Mouse (Mus musculus) liver, embryonic 15.5 days (tissue): ENCODE data around the gene Bhlhe23. TPM values are rescaled to one million over a fixed set of nuclear protein-coding genes. Genes with fewer than 3 reads are reported as not detected.

Experiments used
- ATAC-seq: fragments of 200-750 bp; cut with Nextera tagmentation; 2 replicates; pipeline ENCODE4 v1.8.0; 2017; ENCODE audit warnings: moderate number of reproducible peaks, mild to moderate bottlenecking, moderate library complexity; ENCODE audit not compliant: insufficient read depth
- H3K27ac ChIP-seq: fragments of 300-500 bp; sonication (generic); replicated peaks from 2 replicates; pipeline ENCODE4 v1.5.1; 2015; ENCODE audit warnings: mild to moderate bottlenecking, inconsistent platforms
- H3K27me3 ChIP-seq: fragments of 300-500 bp; sonication (generic); 2 replicates; pipeline ENCODE4 v1.6.1; 2015; ENCODE audit warnings: mild to moderate bottlenecking, inconsistent platforms
- H3K36me3 ChIP-seq: fragments of 300-500 bp; sonication (generic); replicated peaks from 2 replicates; pipeline ENCODE4 v1.6.1; 2015; ENCODE audit warnings: moderate library complexity, mild to moderate bottlenecking, inconsistent platforms
- H3K4me1 ChIP-seq: fragments of 300-500 bp; sonication (generic); replicated peaks from 2 replicates; pipeline ENCODE4 v1.6.1; 2015; ENCODE audit warnings: inconsistent platforms
- H3K4me2 ChIP-seq: fragments of 300-500 bp; sonication (generic); 2 replicates; pipeline ENCODE4 v1.6.1; 2015; ENCODE audit warnings: moderate library complexity, mild to moderate bottlenecking, inconsistent platforms
- H3K4me3 ChIP-seq: fragments of 300-500 bp; sonication (generic); replicated peaks from 2 replicates; pipeline ENCODE4 v1.5.1; 2015; ENCODE audit warnings: mild to moderate bottlenecking, inconsistent platforms
- H3K9ac ChIP-seq: fragments of 300-500 bp; sonication (generic); 2 replicates; pipeline ENCODE4 v1.6.1; 2015; ENCODE audit warnings: moderate library complexity, mild to moderate bottlenecking, inconsistent platforms
- H3K9me3 ChIP-seq: fragments of 300-500 bp; sonication (generic); replicated peaks from 2 replicates; pipeline ENCODE4 v1.6.1; 2016; ENCODE audit warnings: inconsistent platforms
- WGBS: fragments of 180-500 bp; shearing (Covaris S2); methylation state at CpG from one replicate; pipeline ENCODE4 v1.1.7; 2015; ENCODE audit warnings: mixed read lengths; ENCODE audit not compliant: insufficient replicate concordance; 5-methylcytosine and 5-hydroxymethylcytosine counted together
- polyA plus RNA-seq: library from polyadenylated mRNA; unstranded; fragments of >200 nt; fragmentation: Nextera tagmentation; extraction: Ambion mirVana; gene quantifications from 2 replicates; pipeline ENCODE4 v1.2.1, GENCODE M21; 2015

The Bhlhe23 gene
- polyA plus RNA-seq, 1 experiment from 2014 or later = not detected

DNA sequence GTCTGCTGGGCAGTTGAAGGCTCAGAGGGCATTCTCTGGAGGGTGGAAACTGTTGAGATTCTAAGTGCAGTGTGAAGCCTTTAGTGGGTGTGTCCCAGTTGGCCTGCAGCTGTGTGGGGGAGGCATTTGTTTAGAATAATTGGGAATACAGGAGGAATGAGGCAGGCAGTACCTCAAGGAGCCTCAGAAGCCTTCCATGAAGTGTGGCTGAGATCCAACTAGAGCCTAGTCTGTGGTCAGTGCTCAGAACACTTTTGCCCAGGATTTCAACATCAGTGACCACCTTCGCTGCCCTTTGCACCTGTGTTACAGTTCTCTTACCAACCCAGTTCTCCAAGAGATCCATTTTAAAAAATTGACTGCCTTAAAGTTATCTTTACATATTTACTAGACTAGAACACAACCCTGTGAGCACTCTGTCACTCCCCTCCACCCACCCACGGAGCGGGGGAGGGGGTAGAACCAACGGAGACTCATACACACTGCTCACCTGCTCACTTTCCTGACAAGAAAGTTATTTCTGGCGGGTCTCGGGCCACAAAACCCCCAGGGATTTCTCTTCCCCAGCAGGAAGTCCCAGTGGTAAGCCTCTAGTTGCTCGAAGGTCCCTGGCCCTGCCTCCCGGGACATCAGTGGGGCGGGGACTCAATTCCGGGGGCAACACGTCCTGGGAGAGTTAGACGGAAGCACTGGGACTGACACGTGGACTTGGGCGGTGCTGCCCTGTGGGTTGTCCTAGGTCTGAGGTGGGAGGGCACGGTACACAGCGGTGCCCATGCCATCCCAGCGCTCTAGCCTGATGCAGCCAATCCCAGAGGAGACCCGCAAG lies 51.9 kb downstream of the Bhlhe23 start, which contains the start of gene Slc17a9:
TSS of gene Slc17a9 (plus strand) at position 679 of the 829 bp plus-strand sequence.
- H3K27ac ChIP-seq = peak within 1 kb of the TSS; percentile 68
- peak within 1 kb of the TSS; percentile 50 for H3K4me3 ChIP-seq
- H3K9ac ChIP-seq = peak within 1 kb of the TSS; percentile 48; the same call in 1 of the 2 replicates
- peak within 1 kb of the TSS; percentile 65 for H3K4me2 ChIP-seq
- H3K36me3 ChIP-seq = peaks cover 48% of the 10 kb centered on the region
- no peaks in the 10 kb centered on the region for H3K27me3 ChIP-seq
- H3K4me1 ChIP-seq = peaks cover 56% of the 10 kb centered on the region
- WGBS = 6% methylated on average over 18 of the region's 18 CpGs
- H3K9me3 ChIP-seq = no peaks in the 10 kb centered on the region
- ATAC-seq = peak; percentile 77

Other genes with a start within 250 kb of the Bhlhe23 start
- 8.7 and 8.8 TPM in 2 replicates for gene Mrgbp, start 195.6 kb downstream of the Bhlhe23 start, polyA plus RNA-seq
- 25.1 and 27.4 TPM in 2 replicates for gene Ogfr, start 187.7 kb downstream of the Bhlhe23 start, polyA plus RNA-seq
- gene Col9a3, start 179.1 kb downstream of the Bhlhe23 start, polyA plus RNA-seq = 1.4 and 3.5 TPM in 2 replicates
- gene Tcfl5, start 134.2 kb downstream of the Bhlhe23 start, polyA plus RNA-seq = 0.05 TPM in 1 of 2 replicates, not detected in the other
- 11.7 and 13.1 TPM in 2 replicates for gene Dido1, start 66.9 kb downstream of the Bhlhe23 start, polyA plus RNA-seq
- gene Gid8, start 66.8 kb downstream of the Bhlhe23 start, polyA plus RNA-seq = 117 TPM in 2 replicates
- gene Slc17a9, start 51.6 kb downstream of the Bhlhe23 start, polyA plus RNA-seq = 8.1 and 10.0 TPM in 2 replicates
- gene Ythdf1, start 144.0 kb upstream of the Bhlhe23 start, polyA plus RNA-seq = 21.6 and 22.0 TPM in 2 replicates
- gene Birc7, start 152.1 kb upstream of the Bhlhe23 start, polyA plus RNA-seq = not detected in 2 replicates
- 0.82 and 2.4 TPM in 2 replicates for gene Nkain4, start 177.8 kb upstream of the Bhlhe23 start, polyA plus RNA-seq
- 32.0 and 35.1 TPM in 2 replicates for gene Arfgap1, start 190.3 kb upstream of the Bhlhe23 start, polyA plus RNA-seq
- gene Col20a1, start 209.6 kb upstream of the Bhlhe23 start, polyA plus RNA-seq = 0.07 TPM in 1 of 2 replicates, not detected in the other